Mouse (Mus musculus): ENCODE measurements around the gene Clec2l.
A peak's percentile ranks its signal among the peaks of the same experiment; 100 is the strongest.

DNA sequence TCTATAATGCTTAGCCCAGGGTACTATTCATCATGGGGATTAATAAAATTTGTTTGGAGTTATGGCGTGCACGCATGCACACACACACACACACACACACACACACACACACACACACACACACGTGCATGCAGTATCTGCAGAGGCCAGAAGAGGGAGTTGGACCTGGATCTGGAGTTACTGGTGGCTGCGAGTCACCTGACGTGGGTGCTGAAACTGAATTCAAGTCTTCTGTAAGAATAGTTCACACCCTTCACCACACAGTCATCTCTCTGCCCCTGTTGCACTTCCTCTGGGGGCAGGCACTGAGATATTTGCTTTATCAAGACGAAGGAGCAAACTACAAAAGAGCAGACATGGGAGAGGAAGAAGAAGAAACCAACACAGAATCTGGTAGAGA lies 6.7 kb downstream of the Clec2l start:
- TF ChIP-seq USF2 (IDR thresholded peaks at IDR 0.05; ENCODE audit: borderline replicate concordance in 1 of 2, insufficient read depth in 1 of 2, low read depth in 1 of 2, low read length in 2 of 2) (no peak), CTCF (IDR thresholded peaks at IDR 0.05 in 2 of 3, conservative IDR thresholded peaks at IDR 0.05 in 1 of 3; ENCODE audit: control insufficient read depth in 1 of 3, insufficient read depth in 1 of 3, low read depth in 2 of 3, low read length in 3 of 3, poor library complexity in 1 of 3, severe bottlenecking in 1 of 3) (peak; percentile 49 to 72 (median 60)), USF1 (IDR thresholded peaks at IDR 0.05; ENCODE audit: low read depth, low read length) (peak; percentile 91), ZNF384 (IDR thresholded peaks at IDR 0.05; ENCODE audit: low read depth, low read length) (no peak), KAT2A (conservative IDR thresholded peaks at IDR 0.05; ENCODE audit: low read depth, low read length) (no peak), GATA1 (IDR thresholded peaks at IDR 0.05; ENCODE audit: low read depth, low read length) (peak; percentile 49; the same call in 1 of the 2 replicates), BHLHE40 (IDR thresholded peaks at IDR 0.05; ENCODE audit: borderline replicate concordance, low read depth, low read length) (peak; percentile 86), ZMIZ1 (IDR thresholded peaks at IDR 0.05; ENCODE audit: low read depth, low read length) (no peak), POLR2AphosphoS2 (IDR thresholded peaks at IDR 0.05; ENCODE audit: low read length) (no peak), POLR2A (IDR thresholded peaks at IDR 0.05; ENCODE audit: control insufficient read depth in 1 of 2, insufficient read depth in 1 of 2, low read depth in 1 of 2, low read length in 2 of 2, poor library complexity in 1 of 2) (peak in 1 of 2 experiments; percentile 47; a peak in 2 of 4 replicates), E2F4 (IDR thresholded peaks at IDR 0.05; ENCODE audit: borderline replicate concordance, low read depth, low read length) (no peak), POLR2AphosphoS5 (IDR thresholded peaks at IDR 0.05; ENCODE audit: borderline replicate concordance, low read depth, low read length) (no peak), ELF1 (IDR thresholded peaks at IDR 0.05; ENCODE audit: low read depth, low read length) (no peak), CHD1 (IDR thresholded peaks at IDR 0.05; ENCODE audit: low read depth, low read length) (no peak)

Data from MEL (cell line).